Mouse (Mus musculus) heart, embryonic 15.5 days (tissue): ENCODE data around the gene BC004004. TPM values are rescaled to one million over a fixed set of nuclear protein-coding genes. Genes with fewer than 3 reads are reported as not detected.
"Not testable (repeated sequence)": the region's sequence is repeated elsewhere in the genome, so short reads cannot be mapped to it uniquely, and the experiment has no call there.

ENCODE experiments used
- ATAC-seq: fragments of 200-750 bp; cut with Nextera tagmentation; replicated peaks from 2 replicates; pipeline ENCODE4 v1.8.0; 2017; ENCODE audit warnings: low read depth, moderate TSS enrichment; ENCODE audit not compliant: insufficient number of reproducible peaks, insufficient read depth, low FRiP score
- H3K27ac ChIP-seq: fragments of 300-500 bp; sonication (generic); 2 replicates; pipeline ENCODE4 v1.5.1; 2015; ENCODE audit warnings: mild to moderate bottlenecking, inconsistent platforms
- H3K27me3 ChIP-seq: fragments of 300-500 bp; sonication (generic); 2 replicates; pipeline ENCODE4 v1.6.1; 2015; ENCODE audit warnings: inconsistent platforms
- H3K36me3 ChIP-seq: fragments of 300-500 bp; sonication (generic); 2 replicates; pipeline ENCODE4 v1.6.1; 2015; ENCODE audit warnings: mild to moderate bottlenecking, inconsistent platforms
- H3K4me1 ChIP-seq: fragments of 300-500 bp; sonication (generic); replicated peaks from 2 replicates; pipeline ENCODE4 v1.6.1; 2015; ENCODE audit warnings: inconsistent platforms
- H3K4me2 ChIP-seq: fragments of 300-500 bp; sonication (generic); 2 replicates; pipeline ENCODE4 v1.6.1; 2015; ENCODE audit warnings: inconsistent platforms, mild to moderate bottlenecking, moderate library complexity
- H3K4me3 ChIP-seq: fragments of 300-500 bp; sonication (generic); 2 replicates; pipeline ENCODE4 v1.5.1; 2015; ENCODE audit warnings: mild to moderate bottlenecking, inconsistent platforms
- H3K9ac ChIP-seq: fragments of 300-500 bp; sonication (generic); 2 replicates; pipeline ENCODE4 v1.6.1; 2015; ENCODE audit warnings: mild to moderate bottlenecking, inconsistent platforms
- H3K9me3 ChIP-seq: fragments of 300-500 bp; sonication (generic); replicated peaks from 2 replicates; pipeline ENCODE4 v1.6.1; 2016; ENCODE audit warnings: inconsistent platforms
- WGBS: fragments of 180-500 bp; shearing (Covaris S2); methylation state at CpG from one replicate; pipeline ENCODE4 v1.1.7; 2015; ENCODE audit warnings: mixed read lengths; 5-methylcytosine and 5-hydroxymethylcytosine counted together
- polyA plus RNA-seq: library from polyadenylated mRNA; unstranded; fragments of >200 nt; fragmentation: Nextera tagmentation; extraction: Ambion mirVana; gene quantifications from 2 replicates; pipeline ENCODE4 v1.2.1, GENCODE M21; 2015

BC004004 gene
- polyA plus RNA-seq, 1 experiment from 2014 or later, result 91.1 TPM

DNA sequence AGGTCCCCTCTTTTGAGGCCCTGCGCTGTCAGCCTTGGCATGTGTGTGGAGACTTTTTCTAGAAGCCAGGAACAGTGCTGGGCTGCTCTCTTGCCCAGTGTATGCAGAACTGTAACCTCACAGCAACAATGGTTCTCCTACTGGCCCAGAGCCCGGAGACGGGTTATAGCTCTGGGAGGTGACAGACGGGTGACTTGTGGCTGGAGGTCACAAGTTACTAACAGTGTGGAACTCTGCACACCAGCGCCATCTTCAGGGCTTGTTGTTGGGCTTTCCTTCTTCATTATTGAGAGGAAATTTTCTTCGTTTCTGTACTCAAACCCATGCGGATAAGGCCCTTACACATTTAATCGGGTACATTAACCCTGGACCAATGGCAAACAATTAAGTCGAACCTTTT, 19.1 kb upstream of the BC004004 start:
- no peaks in the 10 kb centered on the region; the same call in 1 of the 2 replicates for H3K27me3 ChIP-seq
- H3K4me2 ChIP-seq, result no peak overlapping the region
- H3K4me3 ChIP-seq, result no peak overlapping the region
- 48% methylated on average over 9 of the region's 9 CpGs for WGBS
- H3K9me3 ChIP-seq, result no peaks in the 10 kb centered on the region
- peaks cover 9% of the 10 kb centered on the region; the same call in 1 of the 2 replicates for H3K36me3 ChIP-seq
- peaks cover 79% of the 10 kb centered on the region for H3K4me1 ChIP-seq
- ATAC-seq, result no peak
- H3K9ac ChIP-seq, result peak overlapping the region; percentile 13; the same call in 1 of the 2 replicates
- peak overlapping the region; percentile 87 for H3K27ac ChIP-seq

DNA sequence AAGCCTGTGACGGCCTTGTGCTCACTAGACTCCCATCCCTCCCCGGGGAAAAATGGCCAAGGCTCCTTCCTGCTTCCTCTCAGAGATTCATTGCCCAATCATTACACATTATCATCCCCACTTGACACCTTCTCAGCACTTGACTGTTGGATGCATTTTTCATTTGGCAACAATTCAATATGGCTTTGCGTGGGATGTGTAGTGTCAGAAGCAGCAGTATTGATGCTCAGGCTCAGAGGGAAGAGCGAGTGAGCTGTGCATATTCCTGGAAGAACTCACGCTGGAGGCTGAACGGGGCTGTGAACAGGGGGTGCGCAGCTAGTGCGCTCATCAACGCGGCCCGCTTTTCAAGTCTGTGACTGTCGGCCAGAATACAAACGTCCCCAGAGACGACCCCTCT, 17.6 kb upstream of the BC004004 start:
- 59% methylated on average over 14 of the region's 14 CpGs for WGBS
- not testable (repeated sequence) for H3K36me3 ChIP-seq, H3K9ac ChIP-seq, H3K9me3 ChIP-seq, H3K4me3 ChIP-seq, ATAC-seq, H3K27me3 ChIP-seq
- Histone ChIP-seq H3K4me2 (0 out of 2 replicates have a peak overlapping the region, but pooled peaks have one; percentile 17), H3K27ac (peak overlapping the region; percentile 87), H3K4me1 (peaks cover 85% of the 10 kb centered on the region)

DNA sequence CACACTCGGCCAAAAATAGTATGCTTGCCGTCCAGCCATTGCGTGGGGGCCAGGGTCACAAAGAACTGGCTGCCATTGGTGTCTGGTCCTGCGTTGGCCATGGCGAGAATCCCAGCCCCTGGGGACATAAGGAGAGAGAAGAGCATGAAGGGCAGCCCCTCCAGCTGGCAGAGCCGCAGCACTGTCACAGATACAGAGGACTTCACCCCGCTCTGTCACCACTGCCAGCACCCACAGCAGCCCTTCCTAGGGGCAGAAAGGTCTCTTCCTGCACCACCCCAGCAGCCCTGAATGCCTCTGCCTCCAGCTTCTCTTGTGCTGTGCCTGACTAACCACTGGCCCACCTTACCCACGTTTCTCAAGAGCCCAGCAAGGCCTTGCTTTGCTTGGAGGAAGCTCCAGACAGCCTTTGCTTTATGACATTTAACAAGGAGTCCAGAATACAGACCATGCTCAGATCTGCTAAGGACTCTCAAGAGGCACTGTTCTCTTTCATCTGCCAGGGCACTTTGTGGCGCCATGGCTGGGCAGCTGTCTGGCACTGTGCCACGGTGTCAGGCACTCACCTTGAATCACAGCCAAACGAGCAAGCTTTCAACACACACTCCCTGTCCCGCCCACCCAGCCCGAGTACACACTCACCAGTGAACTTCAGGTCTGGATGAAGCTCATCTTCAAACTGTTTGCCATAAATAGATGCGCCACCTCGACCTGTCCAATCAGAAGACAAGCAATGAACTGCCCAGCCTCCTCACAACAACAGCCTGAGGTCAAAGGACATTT, 16.8 kb upstream of the BC004004 start:
- H3K9ac ChIP-seq, result 0 out of 2 replicates have a peak overlapping the region, but pooled peaks have one; percentile 5
- H3K4me2 ChIP-seq, result peak overlapping the region; percentile 23
- 37% methylated on average over 15 of the region's 15 CpGs for WGBS

DNA sequence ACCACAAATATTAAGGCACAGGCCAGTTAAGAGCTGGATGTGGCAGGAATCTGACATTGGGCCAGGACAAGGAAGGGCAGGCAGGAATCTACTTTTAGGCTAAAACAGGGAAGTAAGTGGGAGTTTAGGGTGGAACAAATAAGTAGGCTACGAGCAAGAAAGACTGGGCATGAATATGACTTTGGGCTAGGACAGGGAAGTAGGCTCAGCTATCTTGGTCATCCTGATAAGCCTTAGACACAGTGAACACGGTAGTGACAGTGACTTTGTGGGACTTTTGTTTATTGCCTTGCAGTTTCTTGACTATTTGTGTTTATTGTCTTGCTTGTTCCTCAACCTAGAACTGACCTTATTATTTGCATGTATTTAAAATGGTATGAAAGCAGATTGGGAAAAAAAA, 15.4 kb upstream of the BC004004 start:
- no peaks in the 10 kb centered on the region for H3K9me3 ChIP-seq
- H3K4me1 ChIP-seq, result peaks cover 92% of the 10 kb centered on the region
- peaks cover 9% of the 10 kb centered on the region; the same call in 1 of the 2 replicates for H3K36me3 ChIP-seq
- WGBS, result 51% methylated on average over 2 of the region's 2 CpGs
- no peak overlapping the region for H3K9ac ChIP-seq
- ATAC-seq, result no peak
- H3K4me3 ChIP-seq, result no peak overlapping the region
- no peaks in the 10 kb centered on the region for H3K27me3 ChIP-seq
- H3K4me2 ChIP-seq, result no peak overlapping the region
- peak overlapping the region; percentile 87 for H3K27ac ChIP-seq

More for the DNA sequence above, 16.8 kb upstream of the BC004004 start:
- Histone ChIP-seq H3K9me3 (no peaks in the 10 kb centered on the region), H3K27ac (peak overlapping the region; percentile 87), H3K36me3 (peaks cover 9% of the 10 kb centered on the region; the same call in 1 of the 2 replicates), H3K4me1 (peaks cover 92% of the 10 kb centered on the region), H3K4me3 (no peak overlapping the region), H3K27me3 (no peaks in the 10 kb centered on the region)
- ATAC-seq, result peak; percentile 53

DNA sequence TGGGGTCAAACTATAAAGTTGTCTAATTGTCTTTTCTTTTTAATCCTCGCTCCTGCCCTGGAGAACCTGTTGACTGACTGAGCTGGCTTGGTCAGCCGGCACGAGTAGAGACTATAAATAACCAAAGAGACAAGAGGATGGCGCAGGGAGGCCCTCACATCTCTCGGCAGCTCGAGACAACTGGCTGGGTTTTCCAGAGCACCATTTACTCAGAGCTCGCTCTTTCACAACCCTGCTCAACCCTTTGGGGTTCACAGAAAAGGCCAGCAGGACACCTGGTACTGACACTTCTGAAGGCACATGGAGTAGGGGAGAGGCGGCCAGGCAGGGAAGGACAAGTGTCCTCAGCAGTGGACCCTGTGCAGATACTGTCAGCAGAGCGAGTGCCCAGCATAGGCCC, 14.9 kb upstream of the BC004004 start:
- Histone ChIP-seq H3K4me2 (no peak overlapping the region), H3K4me1 (peaks cover 92% of the 10 kb centered on the region), H3K9me3 (no peaks in the 10 kb centered on the region), H3K9ac (no peak overlapping the region), H3K36me3 (peaks cover 9% of the 10 kb centered on the region; the same call in 1 of the 2 replicates), H3K27me3 (no peaks in the 10 kb centered on the region), H3K4me3 (no peak overlapping the region), H3K27ac (peak overlapping the region; percentile 87)
- WGBS, result 45% methylated on average over 9 of the region's 9 CpGs
- 0 out of 2 replicates have a peak, but pooled peaks have one; percentile 8 for ATAC-seq

DNA sequence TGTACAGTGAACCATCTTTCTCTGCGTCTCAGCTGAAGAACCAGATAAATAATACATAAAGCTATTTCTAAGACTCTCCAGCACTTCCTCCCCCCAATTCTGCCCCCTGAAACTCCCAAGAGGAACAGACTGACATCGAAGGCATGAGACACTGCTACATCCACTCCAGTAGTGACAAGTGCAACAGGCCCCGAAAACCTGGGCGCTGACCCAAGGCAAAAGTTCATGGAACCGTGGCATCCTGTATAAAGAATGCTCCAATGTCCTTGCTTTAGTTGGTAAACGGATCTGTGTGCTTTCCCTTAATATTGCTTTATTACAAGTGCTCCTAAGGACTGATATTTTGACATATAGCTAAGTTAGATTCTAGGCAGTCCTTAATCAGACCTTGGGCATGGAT, 13.8 kb upstream of the BC004004 start:
- H3K27me3 ChIP-seq, ATAC-seq, H3K4me2 ChIP-seq, H3K4me3 ChIP-seq, H3K36me3 ChIP-seq, H3K9ac ChIP-seq, H3K9me3 ChIP-seq: not testable (repeated sequence)
- Histone ChIP-seq H3K27ac (peak overlapping the region; percentile 87), H3K4me1 (peaks cover 91% of the 10 kb centered on the region)
- 85% methylated on average over 6 of the region's 6 CpGs for WGBS

DNA sequence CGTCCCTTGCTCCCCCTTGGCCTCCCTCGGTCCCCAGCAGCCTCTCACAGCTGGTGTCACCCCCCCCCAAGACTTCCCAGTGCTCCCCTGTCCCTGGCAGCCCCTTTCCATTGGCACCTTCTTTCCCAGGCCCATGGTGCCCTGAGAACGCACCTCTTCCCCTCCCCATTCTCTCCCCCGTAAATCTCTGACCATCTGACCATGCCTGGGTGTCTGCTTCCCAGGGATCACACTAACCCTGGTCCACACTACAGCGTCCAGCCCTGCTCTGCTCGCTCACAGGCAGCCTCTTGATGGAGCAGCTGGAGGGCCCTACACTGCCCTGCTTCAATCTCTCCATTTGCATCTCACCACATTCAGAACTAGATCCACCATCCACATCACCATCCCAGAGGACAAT, 12.1 kb upstream of the BC004004 start:
- Histone ChIP-seq H3K4me2 (peak overlapping the region; percentile 37), H3K36me3 (peaks cover 3% of the 10 kb centered on the region; the same call in 1 of the 2 replicates), H3K27ac (peak overlapping the region; percentile 91), H3K4me3 (no peak overlapping the region), H3K9ac (no peak overlapping the region; the same call in 1 of the 2 replicates), H3K4me1 (peaks cover 81% of the 10 kb centered on the region), H3K9me3 (no peaks in the 10 kb centered on the region), H3K27me3 (no peaks in the 10 kb centered on the region)
- 49% methylated on average over 6 of the region's 6 CpGs for WGBS
- ATAC-seq, result peak; percentile 3; the same call in 1 of the 2 replicates

DNA sequence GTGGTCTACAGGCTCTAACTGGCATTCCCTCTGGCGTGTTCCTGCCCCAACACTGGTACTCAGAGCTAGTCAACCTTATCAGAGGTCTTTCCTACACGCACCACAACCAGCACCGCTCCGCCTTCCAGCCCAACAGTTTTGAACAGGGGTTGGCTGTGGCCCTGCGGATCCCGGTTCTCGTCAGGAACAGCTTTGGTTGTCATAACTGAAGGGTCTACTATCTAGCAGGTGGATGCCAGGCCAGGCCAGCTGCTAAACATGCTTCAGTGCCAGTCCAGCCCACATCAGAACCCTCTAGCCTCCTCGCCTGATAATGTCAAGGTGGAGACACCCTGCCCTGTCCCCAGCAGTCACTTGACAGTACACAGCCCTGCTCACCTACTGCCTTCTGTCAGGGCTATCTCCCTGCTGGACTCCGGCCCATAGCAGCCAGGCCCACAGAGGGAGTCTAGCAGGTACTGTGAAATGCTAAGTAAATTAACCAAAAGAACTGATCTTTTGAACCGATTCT, 11.5 kb upstream of the BC004004 start:
- H3K36me3 ChIP-seq, result peaks cover 4% of the 10 kb centered on the region; the same call in 1 of the 2 replicates
- no peaks in the 10 kb centered on the region for H3K9me3 ChIP-seq
- no peak overlapping the region; the same call in 1 of the 2 replicates for H3K9ac ChIP-seq
- H3K27me3 ChIP-seq, result no peaks in the 10 kb centered on the region
- H3K4me3 ChIP-seq, result no peak overlapping the region
- peaks cover 81% of the 10 kb centered on the region for H3K4me1 ChIP-seq
- H3K27ac ChIP-seq, result peak overlapping the region; percentile 91
- 42% methylated on average over 10 of the region's 10 CpGs for WGBS
- peak overlapping the region; percentile 37; the same call in 1 of the 2 replicates for H3K4me2 ChIP-seq
- ATAC-seq, result peak; percentile 82

DNA sequence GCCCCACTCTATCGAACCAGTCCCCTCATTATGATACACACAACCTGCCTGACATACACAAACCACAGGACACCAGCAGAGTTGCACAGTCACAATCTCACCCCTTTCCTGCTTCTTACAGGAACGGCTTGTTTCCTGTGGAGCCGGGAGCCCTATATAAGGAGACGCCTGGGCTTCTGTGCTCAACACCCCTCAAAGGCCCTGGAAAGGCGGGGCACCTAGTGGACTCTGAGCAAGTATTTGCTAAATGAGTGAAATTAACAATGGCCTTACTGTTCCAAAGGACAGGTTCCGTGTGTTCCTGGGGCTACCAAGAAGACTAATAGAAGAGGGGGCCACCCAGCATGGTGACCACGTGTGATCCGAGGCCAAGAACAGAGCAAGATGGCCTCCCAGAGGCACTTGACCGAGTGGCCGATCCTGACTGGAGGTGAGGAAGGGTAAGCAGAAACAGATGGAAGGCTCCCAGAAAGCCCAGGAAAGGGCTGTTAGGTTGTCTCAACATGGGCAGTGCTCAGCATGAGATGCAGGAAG, 10.5 kb upstream of the BC004004 start:
- peak overlapping the region; percentile 91 for H3K27ac ChIP-seq
- H3K4me1 ChIP-seq, result peaks cover 80% of the 10 kb centered on the region
- peaks cover 6% of the 10 kb centered on the region; the same call in 1 of the 2 replicates for H3K36me3 ChIP-seq
- H3K4me2 ChIP-seq, result no peak overlapping the region
- H3K27me3 ChIP-seq, result no peaks in the 10 kb centered on the region
- no peaks in the 10 kb centered on the region for H3K9me3 ChIP-seq
- ATAC-seq, result no peak
- WGBS, result 78% methylated on average over 10 of the region's 10 CpGs
- no peak overlapping the region for H3K4me3 ChIP-seq
- no peak overlapping the region for H3K9ac ChIP-seq

DNA sequence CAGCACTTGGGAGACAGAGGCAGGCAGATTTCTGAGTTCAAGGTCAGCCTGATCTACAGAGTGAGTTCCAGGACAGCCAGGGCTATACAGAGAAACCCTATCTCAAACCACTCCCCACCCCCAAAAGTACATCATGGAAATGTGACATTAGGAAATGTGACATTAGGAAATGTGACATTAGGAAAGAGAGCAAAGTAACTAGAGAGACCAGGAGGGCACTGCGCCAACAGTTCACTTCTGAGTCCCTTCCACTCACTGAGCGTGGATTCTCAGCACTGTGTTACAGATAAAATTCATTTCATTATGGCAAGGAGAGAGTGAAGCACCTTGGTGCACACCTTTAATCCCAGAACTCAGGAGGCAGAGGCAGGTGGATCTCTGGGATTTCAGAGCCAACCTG, 9.7 kb upstream of the BC004004 start:
- no peak for ATAC-seq
- 83% methylated on average over 2 of the region's 2 CpGs for WGBS
- Histone ChIP-seq H3K9me3 (no peaks in the 10 kb centered on the region), H3K9ac (no peak overlapping the region), H3K27me3 (no peaks in the 10 kb centered on the region), H3K4me1 (peaks cover 77% of the 10 kb centered on the region), H3K27ac (peak overlapping the region; percentile 91; the same call in 1 of the 2 replicates), H3K4me3 (no peak overlapping the region), H3K36me3 (peaks cover 6% of the 10 kb centered on the region; the same call in 1 of the 2 replicates), H3K4me2 (no peak overlapping the region)

DNA sequence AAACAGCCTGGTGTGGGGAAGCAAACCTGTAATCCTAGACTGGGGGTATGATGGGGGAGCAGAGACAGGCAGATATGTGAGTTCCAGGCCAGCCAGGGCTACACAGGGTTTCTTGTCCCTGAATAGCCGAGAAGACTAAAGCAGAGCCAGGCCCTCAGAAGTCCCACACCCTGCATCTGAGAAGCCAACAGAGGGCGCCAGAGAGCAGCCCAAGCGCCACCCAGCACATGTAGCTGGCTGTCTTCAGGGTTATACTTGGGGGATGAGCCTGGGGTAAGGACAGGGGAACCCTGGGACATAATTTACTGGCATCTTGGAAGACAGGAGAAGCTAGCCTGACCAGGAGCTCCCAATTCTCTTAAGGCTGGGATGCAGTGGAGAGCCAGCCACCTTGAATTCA, 9.1 kb upstream of the BC004004 start:
- H3K4me2 ChIP-seq, result no peak overlapping the region
- H3K4me1 ChIP-seq, result peaks cover 76% of the 10 kb centered on the region
- H3K4me3 ChIP-seq, result no peak overlapping the region
- no peak for ATAC-seq
- no peaks in the 10 kb centered on the region for H3K9me3 ChIP-seq
- H3K9ac ChIP-seq, result no peak overlapping the region
- peak overlapping the region; percentile 91; the same call in 1 of the 2 replicates for H3K27ac ChIP-seq
- peaks cover 6% of the 10 kb centered on the region; the same call in 1 of the 2 replicates for H3K36me3 ChIP-seq
- 9% methylated on average over 3 of the region's 3 CpGs for WGBS
- H3K27me3 ChIP-seq, result no peaks in the 10 kb centered on the region
